Mouse (Mus musculus) layer of hippocampus, postnatal 10 days (tissue): Measurements from ENCODE around the gene D730048I06Rik. TPM values are rescaled to one million over a fixed set of nuclear protein-coding genes. Genes with fewer than 3 reads are reported as not detected.
"Not testable (repeated sequence)": the region's sequence is repeated elsewhere in the genome, so short reads cannot be mapped to it uniquely, and the experiment has no call there.

Experiments used
- DNase-seq, 2 experiments: peaks; one replicate each; pipeline ENCODE4 v3.0.0; 2021; ENCODE audit warnings: low spot score in 2 of 2
- long read RNA-seq: library from polyadenylated mRNA; stranded (forward); transcript quantifications from one replicate; pipeline ENCODE4 v2.0.0, GENCODE M21; 2023
- total RNA-seq, 2 experiments: library from RNA; stranded (reverse); gene quantifications; 2 replicates each; pipeline ENCODE4 v1.2.3; 2021

Gene D730048I06Rik
- not detected for total RNA-seq
- long read RNA-seq: 0 reads

DNA sequence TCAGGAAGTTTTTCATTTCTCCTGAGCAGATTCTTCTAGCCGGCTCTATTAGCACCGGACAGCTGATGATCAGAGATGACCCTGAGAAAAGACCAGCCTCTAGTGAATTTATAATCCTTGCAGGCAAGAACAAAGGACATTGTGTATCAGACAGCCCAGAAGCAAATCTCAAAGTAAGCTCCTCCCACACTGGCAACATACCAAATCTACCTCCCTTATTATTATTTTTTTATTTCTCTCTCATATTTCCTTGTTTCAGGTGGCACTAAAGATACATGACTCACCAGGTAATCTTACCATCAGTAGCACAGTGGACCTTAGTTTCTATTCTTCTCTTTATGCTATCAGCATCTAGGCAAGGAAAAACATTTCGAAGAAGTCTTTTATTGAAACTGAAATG is at the start of gene D730048I06Rik, which contains the start of gene Gm27235:
TSS of gene D730048I06Rik (minus strand) at position 112 of the 400 bp plus-strand sequence.
TSS of gene Gm27235 (minus strand) at position 101 of the 400 bp plus-strand sequence.
- no peak for DNase-seq

DNA sequence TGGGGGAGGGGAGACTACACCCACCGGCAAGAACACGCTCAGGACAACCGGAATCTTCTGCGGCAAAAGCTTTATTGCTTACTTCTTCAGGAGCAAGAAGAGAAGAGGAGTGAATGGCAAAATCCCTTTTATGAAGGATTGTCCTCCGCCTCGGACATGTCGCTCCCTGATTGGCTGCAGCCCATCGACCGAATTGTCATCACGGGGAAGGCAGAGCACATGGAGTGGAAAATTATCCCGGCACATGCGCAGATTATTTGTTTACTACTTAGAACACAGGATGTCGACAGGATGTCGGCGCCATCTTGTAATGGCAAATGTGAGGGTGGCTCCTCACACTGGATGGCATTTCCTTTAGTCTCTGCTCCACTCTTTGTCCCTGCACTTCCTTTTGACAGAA is 28.0 kb upstream of the D730048I06Rik start:
- DNase-seq: not testable (repeated sequence)

DNA sequence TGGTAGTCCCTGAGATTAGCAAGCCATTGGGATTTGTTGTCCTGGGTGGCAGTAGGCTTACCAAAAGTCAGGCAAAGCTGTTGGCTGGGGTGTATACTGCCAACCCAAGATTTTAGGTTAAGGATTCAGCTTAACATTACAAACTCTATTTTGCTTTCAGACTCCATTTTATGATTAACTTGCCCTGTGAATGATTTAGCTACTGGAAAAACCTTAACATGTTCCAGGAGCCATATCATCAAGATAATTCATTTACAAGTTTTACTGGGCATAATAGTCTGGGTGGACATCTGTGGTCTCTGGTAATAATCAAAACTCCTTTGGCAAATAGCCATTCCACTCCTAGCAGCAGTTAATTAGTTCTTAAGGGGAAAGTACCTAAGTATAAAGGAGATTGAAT is 8.2 kb upstream of the D730048I06Rik start:
- no peak for DNase-seq

DNA sequence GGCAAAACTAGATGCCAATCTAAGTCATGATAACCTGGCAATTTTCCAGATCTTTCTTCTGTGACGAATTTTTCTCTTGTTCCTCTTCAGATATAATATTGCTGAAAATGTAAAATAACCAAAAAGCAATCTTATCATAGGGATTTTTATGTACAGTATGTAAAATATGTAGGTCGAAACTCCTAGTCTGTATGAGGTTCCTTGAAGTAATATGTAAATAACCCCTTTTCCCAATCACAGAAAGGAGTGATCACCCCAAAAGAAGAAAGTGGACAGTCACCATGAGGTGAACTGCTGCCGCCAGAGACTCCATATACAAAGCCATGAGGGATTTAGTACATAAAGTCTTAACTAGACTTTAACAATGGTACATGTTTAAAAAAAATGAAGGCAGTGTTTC is 11.9 kb downstream of the D730048I06Rik start, which contains the start of gene Gm17727:
TSS of gene Gm17727 (minus strand) at position 101 of the 400 bp plus-strand sequence.
- no peak for DNase-seq

DNA sequence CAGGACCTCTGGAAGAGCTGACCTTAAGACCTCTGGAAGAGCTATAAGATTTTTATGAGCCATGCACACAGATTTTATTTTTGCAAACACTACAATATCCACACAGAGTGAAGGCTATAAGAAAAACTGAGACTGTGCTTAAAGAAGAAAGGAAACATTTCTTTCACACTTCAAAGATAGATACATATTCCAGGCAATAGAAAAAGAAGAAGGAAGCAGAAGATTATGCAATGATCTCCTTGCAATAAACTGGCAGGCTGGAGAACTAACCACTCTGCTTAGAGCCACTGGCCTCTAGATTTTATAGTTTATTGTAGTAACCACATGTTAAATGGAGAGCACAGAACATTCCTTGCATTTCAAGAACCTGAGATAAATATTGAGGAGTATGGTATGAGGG is 33.1 kb downstream of the D730048I06Rik start:
- no peak for DNase-seq

DNA sequence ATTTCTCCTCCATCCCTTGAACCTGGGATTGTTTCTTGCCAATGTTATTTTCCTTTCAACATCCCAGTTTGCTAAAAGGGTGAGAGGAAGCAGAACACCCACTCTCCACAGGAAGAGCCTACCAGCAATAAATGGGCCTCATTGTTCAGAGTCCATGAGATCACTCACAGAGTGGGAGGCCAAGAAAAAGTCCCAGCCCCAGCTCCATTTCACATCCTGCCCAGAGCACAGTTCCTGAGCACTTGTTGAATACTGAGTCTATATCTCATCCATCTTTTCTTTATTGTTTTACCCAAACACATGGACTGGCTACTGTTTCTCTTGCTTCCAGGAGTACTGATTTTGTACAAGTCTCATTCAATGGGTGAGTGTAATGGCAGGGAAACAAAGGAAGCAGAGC is 49.2 kb downstream of the D730048I06Rik start, which contains the start of gene Gm17677:
TSS of gene Gm17677 (plus strand) at position 301 of the 400 bp plus-strand sequence.
- DNase-seq: no peak

Other genes starting within 250 kb of the D730048I06Rik start
- gene Ddx25, start 231.6 kb downstream of the D730048I06Rik start, total RNA-seq: 10 to 100 TPM; 15.2 to 16.1 TPM
- 10 to 100 TPM; 12.0 to 13.4 TPM for gene Pus3, start 231.5 kb downstream of the D730048I06Rik start, total RNA-seq
- 1 to 10 TPM; 1.5 to 2.3 TPM for gene Pate2, start 219.8 kb downstream of the D730048I06Rik start, total RNA-seq
- gene Hyls1, start 219.7 kb downstream of the D730048I06Rik start, total RNA-seq: 10 to 100 TPM; 12.5 to 14.6 TPM
- not detected for gene Pate4, start 178.2 kb downstream of the D730048I06Rik start, total RNA-seq
- gene Pate3, start 141.9 kb downstream of the D730048I06Rik start, total RNA-seq: not detected
- not detected for gene Pate1, start 102.7 kb downstream of the D730048I06Rik start, total RNA-seq
- gene Gm17677, start 49.1 kb downstream of the D730048I06Rik start, total RNA-seq: not detected
- not detected for gene Gm17727, start 12.0 kb downstream of the D730048I06Rik start, total RNA-seq
- not detected for gene Gm27235, start within 50 bp of the D730048I06Rik start, total RNA-seq
- gene 9230110F15Rik, start 54.0 kb upstream of the D730048I06Rik start, total RNA-seq: not detected
- under 1 TPM in 1 of 2 experiments, not detected in 1; 0.22 TPM for gene 9230113P08Rik, start 118.3 kb upstream of the D730048I06Rik start, total RNA-seq